Mouse (Mus musculus): ENCODE results near the gene Kcnc4. TPM values are rescaled to one million over a fixed set of nuclear protein-coding genes. Genes with fewer than 3 reads are reported as not detected.

Gene Kcnc4
- polyA plus RNA-seq (2011; ENCODE audit: insufficient read depth, insufficient read length, low replicate concordance, missing spikeins) = not detected in 2 replicates

GRCm38 (mm10) chr3:107459196-107459772 lies at the start of gene Kcnc4:
Kcnc4 (minus strand) TSS chr3:107459552.
- no peaks in the 10 kb centered on the region for H3K4me1 ChIP-seq (ENCODE audit: control insufficient read depth, insufficient read depth, low read length)
- TF ChIP-seq POLR2A (IDR thresholded peaks at IDR 0.05; ENCODE audit: borderline replicate concordance, control insufficient read depth, low read depth, low read length) = no peak
- no peak for TF ChIP-seq CTCF (IDR thresholded peaks at IDR 0.05; ENCODE audit: control insufficient read depth, insufficient read depth, low read length)
- WGBS = 2% methylated on average over 66 of the region's 68 CpGs
- H3K27ac ChIP-seq (ENCODE audit: control insufficient read depth, insufficient read depth, low read depth, low read length, poor library complexity) = no peak within 1 kb of the TSS; the same call in 1 of the 2 replicates
- no peak within 1 kb of the TSS for H3K4me3 ChIP-seq (replicated peaks; ENCODE audit: control insufficient read depth, low read depth, low read length)

- no peak for TF ChIP-seq POLR2A (IDR thresholded peaks at IDR 0.05; ENCODE audit: borderline replicate concordance, control insufficient read depth, low read depth, low read length)
- TF ChIP-seq CTCF (IDR thresholded peaks at IDR 0.05; ENCODE audit: control insufficient read depth, insufficient read depth, low read length) = no peak
- H3K4me1 ChIP-seq (ENCODE audit: control insufficient read depth, insufficient read depth, low read length) = no peaks in the 10 kb centered on the region
- H3K4me3 ChIP-seq (replicated peaks; ENCODE audit: control insufficient read depth, low read depth, low read length) = no peak overlapping the region
- no peak overlapping the region for H3K27ac ChIP-seq (ENCODE audit: control insufficient read depth, insufficient read depth, low read depth, low read length, poor library complexity)
- WGBS = 64% methylated on average over 8 of the region's 8 CpGs
Measured at GRCm38 (mm10) chr3:107508696-107509095, 49.3 kb upstream of the Kcnc4 start.

- H3K27ac ChIP-seq (ENCODE audit: control insufficient read depth, insufficient read depth, low read depth, low read length, poor library complexity) = no peak overlapping the region
- WGBS = 75% methylated on average over 9 of the region's 9 CpGs
- TF ChIP-seq CTCF (IDR thresholded peaks at IDR 0.05; ENCODE audit: control insufficient read depth, insufficient read depth, low read length) (no peak), POLR2A (IDR thresholded peaks at IDR 0.05; ENCODE audit: borderline replicate concordance, control insufficient read depth, low read depth, low read length) (no peak)
- no peaks in the 10 kb centered on the region for H3K4me1 ChIP-seq (ENCODE audit: control insufficient read depth, insufficient read depth, low read length)
- H3K4me3 ChIP-seq (replicated peaks; ENCODE audit: control insufficient read depth, low read depth, low read length) = no peak overlapping the region
Measured at GRCm38 (mm10) chr3:107507966-107508365, 48.6 kb upstream of the Kcnc4 start.

GRCm38 (mm10) chr3:107506531-107506930 lies 47.2 kb upstream of the Kcnc4 start:
- Histone ChIP-seq H3K4me1 (ENCODE audit: control insufficient read depth, insufficient read depth, low read length) (no peaks in the 10 kb centered on the region), H3K27ac (ENCODE audit: control insufficient read depth, insufficient read depth, low read depth, low read length, poor library complexity) (no peak overlapping the region), H3K4me3 (replicated peaks; ENCODE audit: control insufficient read depth, low read depth, low read length) (no peak overlapping the region)
- no peak for TF ChIP-seq CTCF (IDR thresholded peaks at IDR 0.05; ENCODE audit: control insufficient read depth, insufficient read depth, low read length)
- TF ChIP-seq POLR2A (IDR thresholded peaks at IDR 0.05; ENCODE audit: borderline replicate concordance, control insufficient read depth, low read depth, low read length) = no peak
- WGBS = 79% methylated on average over 4 of the region's 4 CpGs

GRCm38 (mm10) chr3:107505464-107506367 lies 46.4 kb upstream of the Kcnc4 start:
- Histone ChIP-seq H3K4me1 (ENCODE audit: control insufficient read depth, insufficient read depth, low read length) (no peaks in the 10 kb centered on the region), H3K27ac (ENCODE audit: control insufficient read depth, insufficient read depth, low read depth, low read length, poor library complexity) (no peak overlapping the region), H3K4me3 (replicated peaks; ENCODE audit: control insufficient read depth, low read depth, low read length) (no peak overlapping the region)
- TF ChIP-seq CTCF (IDR thresholded peaks at IDR 0.05; ENCODE audit: control insufficient read depth, insufficient read depth, low read length) (no peak), POLR2A (IDR thresholded peaks at IDR 0.05; ENCODE audit: borderline replicate concordance, control insufficient read depth, low read depth, low read length) (no peak)
- 80% methylated on average over 4 of the region's 4 CpGs for WGBS

GRCm38 (mm10) chr3:107504542-107504941 lies 45.2 kb upstream of the Kcnc4 start:
- H3K27ac ChIP-seq (ENCODE audit: control insufficient read depth, insufficient read depth, low read depth, low read length, poor library complexity) = no peak overlapping the region
- WGBS = 53% methylated on average over 1 of the region's 1 CpGs
- H3K4me1 ChIP-seq (ENCODE audit: control insufficient read depth, insufficient read depth, low read length) = no peaks in the 10 kb centered on the region
- no peak for TF ChIP-seq POLR2A (IDR thresholded peaks at IDR 0.05; ENCODE audit: borderline replicate concordance, control insufficient read depth, low read depth, low read length)
- no peak for TF ChIP-seq CTCF (IDR thresholded peaks at IDR 0.05; ENCODE audit: control insufficient read depth, insufficient read depth, low read length)
- no peak overlapping the region for H3K4me3 ChIP-seq (replicated peaks; ENCODE audit: control insufficient read depth, low read depth, low read length)

- no peak overlapping the region for H3K4me3 ChIP-seq (replicated peaks; ENCODE audit: control insufficient read depth, low read depth, low read length)
- TF ChIP-seq POLR2A (IDR thresholded peaks at IDR 0.05; ENCODE audit: borderline replicate concordance, control insufficient read depth, low read depth, low read length) = no peak
- no peak for TF ChIP-seq CTCF (IDR thresholded peaks at IDR 0.05; ENCODE audit: control insufficient read depth, insufficient read depth, low read length)
- no peaks in the 10 kb centered on the region for H3K4me1 ChIP-seq (ENCODE audit: control insufficient read depth, insufficient read depth, low read length)
- H3K27ac ChIP-seq (ENCODE audit: control insufficient read depth, insufficient read depth, low read depth, low read length, poor library complexity) = no peak overlapping the region
- 67% methylated on average over 2 of the region's 2 CpGs for WGBS
Measured at GRCm38 (mm10) chr3:107503716-107504115, 44.4 kb upstream of the Kcnc4 start.

- H3K27ac ChIP-seq (ENCODE audit: control insufficient read depth, insufficient read depth, low read depth, low read length, poor library complexity) = no peak overlapping the region
- WGBS = 71% methylated on average over 7 of the region's 7 CpGs
- TF ChIP-seq POLR2A (IDR thresholded peaks at IDR 0.05; ENCODE audit: borderline replicate concordance, control insufficient read depth, low read depth, low read length) (no peak), CTCF (IDR thresholded peaks at IDR 0.05; ENCODE audit: control insufficient read depth, insufficient read depth, low read length) (no peak)
- no peaks in the 10 kb centered on the region for H3K4me1 ChIP-seq (ENCODE audit: control insufficient read depth, insufficient read depth, low read length)
- no peak overlapping the region for H3K4me3 ChIP-seq (replicated peaks; ENCODE audit: control insufficient read depth, low read depth, low read length)
Measured at GRCm38 (mm10) chr3:107501702-107502151, 42.4 kb upstream of the Kcnc4 start.

All from bone marrow, adult 2 months (tissue).